Comparison of ENCODE assay signal across 8 mouse cellular contexts in the genomic region with DNA sequence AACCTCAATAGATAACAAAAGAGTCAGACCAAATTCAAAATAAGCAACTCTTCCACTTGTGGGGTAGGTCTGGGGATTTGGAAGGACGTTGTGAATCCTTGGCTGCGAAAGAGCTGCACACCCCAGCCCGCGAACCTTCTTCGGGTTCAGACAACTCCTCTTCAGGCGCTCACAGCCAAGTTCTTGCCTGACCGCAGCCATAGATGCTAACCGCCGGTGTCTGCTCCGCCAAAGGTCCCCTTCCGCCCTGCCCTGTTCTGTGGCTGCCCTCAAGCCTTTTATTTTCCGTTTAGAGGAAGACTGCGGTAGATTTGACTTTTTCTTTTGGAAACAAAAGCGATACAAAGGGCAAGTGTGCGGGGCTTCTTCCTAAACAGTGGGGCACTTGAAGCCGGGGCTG.
DNase-seq lines count a peak whose midpoint lies in the region; ATAC-seq and TF ChIP-seq lines count a peak whose summit lies in the region.

No protein-coding gene starts in this region.

- intact Hi-C loops in gastrocnemius, postnatal 14 days (cut with DNase I; ENCODE audit: low total_unique reads): no loop called here

- peak overlapping the region; percentile 19 for H3K9ac ChIP-seq in kidney, embryonic 16.5 days (replicated peaks; ENCODE audit: low read length)
- peak overlapping the region; percentile 18; the same call in 1 of the 2 replicates for H3K9ac ChIP-seq in forebrain, postnatal 0 days
- peak overlapping the region; percentile 39 for H3K9ac ChIP-seq in neural tube, embryonic 14.5 days (replicated peaks; ENCODE audit: low read depth, low read length)

- no peaks in the 10 kb centered on the region for H3K4me1 ChIP-seq in kidney, embryonic 16.5 days (ENCODE audit: insufficient read depth, low read length)
- H3K4me1 ChIP-seq in forebrain, postnatal 0 days (ENCODE audit: insufficient read depth): no peaks in the 10 kb centered on the region
- peaks cover 6% of the 10 kb centered on the region; the same call in 1 of the 2 replicates for H3K4me1 ChIP-seq in neural tube, embryonic 14.5 days (ENCODE audit: control insufficient read depth, insufficient read depth, low read length)

- no peak overlapping the region for H3K27ac ChIP-seq in kidney, embryonic 16.5 days (ENCODE audit: low read length)
- no peak overlapping the region for H3K27ac ChIP-seq in forebrain, postnatal 0 days (ENCODE audit: low read depth, low read length)
- no peak overlapping the region for H3K27ac ChIP-seq in neural tube, embryonic 14.5 days (ENCODE audit: low read depth, low read length)

- H3K4me3 ChIP-seq in kidney, embryonic 16.5 days (ENCODE audit: low read length): peak overlapping the region; percentile 36
- peak overlapping the region; percentile 31 for H3K4me3 ChIP-seq in forebrain, postnatal 0 days (ENCODE audit: low read depth, low read length)
- peak overlapping the region; percentile 29 for H3K4me3 ChIP-seq in neural tube, embryonic 14.5 days (ENCODE audit: low read depth, low read length)

- WGBS in kidney, embryonic 16.5 days: 7% methylated on average over 16 of the region's 16 CpGs
- whole genome bisulfite sequencing in forebrain, postnatal 0 days: 4% methylated on average over 16 of the region's 16 CpGs
- 6% methylated on average over 16 of the region's 16 CpGs for WGBS in neural tube, embryonic 14.5 days

- DNase-seq in kidney, adult 8-10 months: no peak
- DNase-seq in T-cell, adult 2 months (ENCODE audit: low spot score): peak; percentile 43
- peak; percentile 40 for DNase-seq in forebrain, postnatal 0 days
- peak; percentile 23 for DNase-seq in liver
- no peak for DNase-seq in urinary bladder, postnatal 14 days (ENCODE audit: low spot score)
- DNase-seq in gastrocnemius, postnatal 14 days: no peak

- H3K36me3 ChIP-seq in kidney, embryonic 16.5 days (ENCODE audit: insufficient read depth, low read length): no peaks in the 10 kb centered on the region
- no peaks in the 10 kb centered on the region for H3K36me3 ChIP-seq in forebrain, postnatal 0 days (ENCODE audit: insufficient read depth)
- no peaks in the 10 kb centered on the region for H3K36me3 ChIP-seq in neural tube, embryonic 14.5 days (ENCODE audit: control insufficient read depth, insufficient read depth, low read length)

- TF ChIP-seq CTCF in forebrain, postnatal 0 days (IDR thresholded peaks at IDR 0.05; ENCODE audit: low read depth): no peak

- no peak for ATAC-seq in kidney, embryonic 16.5 days (ENCODE audit: low FRiP score, low TSS enrichment)
- no peak for ATAC-seq in forebrain, postnatal 0 days
- ATAC-seq in neural tube, embryonic 14.5 days (ENCODE audit: low read depth): no peak

- H3K27me3 ChIP-seq in kidney, embryonic 16.5 days (ENCODE audit: insufficient read depth, low read length): peaks cover 15% of the 10 kb centered on the region
- peaks cover 9% of the 10 kb centered on the region for H3K27me3 ChIP-seq in forebrain, postnatal 0 days (ENCODE audit: insufficient read depth, low read length)
- H3K27me3 ChIP-seq in neural tube, embryonic 14.5 days (ENCODE audit: control insufficient read depth, insufficient read depth, low read length): no peaks in the 10 kb centered on the region

- H3K9me3 ChIP-seq in kidney, embryonic 16.5 days (ENCODE audit: low read length): peaks cover 5% of the 10 kb centered on the region; the same call in 1 of the 2 replicates
- no peaks in the 10 kb centered on the region for H3K9me3 ChIP-seq in forebrain, postnatal 0 days (ENCODE audit: low read length)
- H3K9me3 ChIP-seq in neural tube, embryonic 14.5 days (ENCODE audit: control insufficient read depth, low read length): no peaks in the 10 kb centered on the region; the same call in 1 of the 2 replicates

- peak overlapping the region; percentile 53 for H3K4me2 ChIP-seq in kidney, embryonic 16.5 days (replicated peaks; ENCODE audit: low read depth, low read length)
- H3K4me2 ChIP-seq in forebrain, postnatal 0 days (ENCODE audit: low read depth): peak overlapping the region; percentile 61
- H3K4me2 ChIP-seq in neural tube, embryonic 14.5 days (ENCODE audit: low read depth, low read length): peak overlapping the region; percentile 64

Comparison
In these comparisons a context has a peak if more than half of its experiments do, and no peak if none do; other contexts are left out.
1. DNase-seq: peak in T-cell, adult 2 months (single experiment), forebrain, postnatal 0 days (single experiment) and liver (single experiment); none in kidney, adult 8-10 months (0 of 2), urinary bladder, postnatal 14 days (single experiment) and gastrocnemius, postnatal 14 days (single experiment).
2. Peak in every context shown above with its lines, with median percentiles within 50 percentile points of each other: H3K4me2 ChIP-seq, H3K4me3 ChIP-seq and H3K9ac ChIP-seq.